Mouse (Mus musculus): ENCODE results near the gene Pds5b.

- TF ChIP-seq POLR2A (IDR thresholded peaks at IDR 0.05; ENCODE audit: low read depth, low read length) (no peak), CTCF (IDR thresholded peaks at IDR 0.05; ENCODE audit: extremely low read depth, insufficient read depth, insufficient read length, insufficient replicate concordance) (no peak)
These were observed 99.5 kb downstream of the Pds5b start for GRCm38 (mm10) chr5:150773083-150773482.
